Mouse (Mus musculus): ENCODE data around the gene Cyp2j9. TPM values are rescaled to one million over a fixed set of nuclear protein-coding genes. Genes with fewer than 3 reads are reported as not detected.
"Not testable (repeated sequence)": the region's sequence is repeated elsewhere in the genome, so short reads cannot be mapped to it uniquely, and the experiment has no call there.

Cyp2j9 gene
- total RNA-seq (2015) (0.07 TPM in 1 of 2 replicates, not detected in the other), total RNA-seq (2017) (not detected in 2 replicates)

GRCm38 (mm10) chr4:96590911-96591790, at the start of gene Cyp2j9:
Gene Cyp2j9 (minus strand): TSS chr4:96591578.
- peak; percentile 79 for ATAC-seq (ENCODE audit: poor library complexity, severe bottlenecking)

GRCm38 (mm10) chr4:96635455-96635854, 44.1 kb upstream of the Cyp2j9 start:
- no peak for ATAC-seq (ENCODE audit: poor library complexity, severe bottlenecking)

GRCm38 (mm10) chr4:96622474-96622873, 31.1 kb upstream of the Cyp2j9 start:
- no peak for ATAC-seq (ENCODE audit: poor library complexity, severe bottlenecking)

GRCm38 (mm10) chr4:96591791-96592150, 393 bp upstream of the Cyp2j9 start:
- peak; percentile 54 for ATAC-seq (ENCODE audit: poor library complexity, severe bottlenecking)

- no peak for ATAC-seq (ENCODE audit: poor library complexity, severe bottlenecking)
Measured at GRCm38 (mm10) chr4:96581425-96582088, 9.8 kb downstream of the Cyp2j9 start.

GRCm38 (mm10) chr4:96580351-96580750, 11.0 kb downstream of the Cyp2j9 start:
- not testable (repeated sequence) for ATAC-seq (ENCODE audit: poor library complexity, severe bottlenecking)

- peak; percentile 56 for ATAC-seq (ENCODE audit: poor library complexity, severe bottlenecking)
Measured at GRCm38 (mm10) chr4:96569442-96569841, 21.9 kb downstream of the Cyp2j9 start.

GRCm38 (mm10) chr4:96567988-96568387, 23.4 kb downstream of the Cyp2j9 start:
- no peak for ATAC-seq (ENCODE audit: poor library complexity, severe bottlenecking)

GRCm38 (mm10) chr4:96565808-96566207, 25.6 kb downstream of the Cyp2j9 start:
- ATAC-seq (ENCODE audit: poor library complexity, severe bottlenecking): no peak

GRCm38 (mm10) chr4:96560464-96560863, 30.9 kb downstream of the Cyp2j9 start:
- ATAC-seq (ENCODE audit: poor library complexity, severe bottlenecking): no peak

- no peak for ATAC-seq (ENCODE audit: poor library complexity, severe bottlenecking)
Measured at GRCm38 (mm10) chr4:96559781-96560180, 31.6 kb downstream of the Cyp2j9 start.

GRCm38 (mm10) chr4:96553133-96553819, 38.1 kb downstream of the Cyp2j9 start, which contains the start of gene Cyp2j6:
Gene Cyp2j6 (minus strand): TSS chr4:96553661.
- peak; percentile 63 for ATAC-seq (ENCODE audit: poor library complexity, severe bottlenecking)

GRCm38 (mm10) chr4:96551619-96552018, 39.8 kb downstream of the Cyp2j9 start:
- peak; percentile 22; the same call in 1 of the 2 replicates for ATAC-seq (ENCODE audit: poor library complexity, severe bottlenecking)

GRCm38 (mm10) chr4:96545976-96546375, 45.4 kb downstream of the Cyp2j9 start:
- no peak for ATAC-seq (ENCODE audit: poor library complexity, severe bottlenecking)

- ATAC-seq (ENCODE audit: poor library complexity, severe bottlenecking): peak; percentile 35; the same call in 1 of the 2 replicates
Measured at GRCm38 (mm10) chr4:96525772-96526171, 65.6 kb downstream of the Cyp2j9 start.

GRCm38 (mm10) chr4:96522256-96522655, 69.1 kb downstream of the Cyp2j9 start:
- no peak for ATAC-seq (ENCODE audit: poor library complexity, severe bottlenecking)

Other genes with a start within 250 kb of the Cyp2j9 start
- gene Cyp2j11, start 242.9 kb downstream of the Cyp2j9 start, total RNA-seq (2015): not detected in 2 replicates
- gene Cyp2j11, start 242.9 kb downstream of the Cyp2j9 start, total RNA-seq (2017): not detected in 2 replicates
- gene Cyp2j8, start 84.2 kb downstream of the Cyp2j9 start, total RNA-seq (2015): not detected in 2 replicates
- not detected in 2 replicates for gene Cyp2j8, start 84.2 kb downstream of the Cyp2j9 start, total RNA-seq (2017)
- not detected in 2 replicates for gene Cyp2j6, start 37.9 kb downstream of the Cyp2j9 start, total RNA-seq (2015)
- 0.04 and 0.15 TPM in 2 replicates for gene Cyp2j6, start 37.9 kb downstream of the Cyp2j9 start, total RNA-seq (2017)
- not detected in 2 replicates for gene Cyp2j5, start 72.6 kb upstream of the Cyp2j9 start, total RNA-seq (2015)
- gene Cyp2j5, start 72.6 kb upstream of the Cyp2j9 start, total RNA-seq (2017): not detected in 2 replicates
- not detected in 2 replicates for gene Gm12695, start 193.6 kb upstream of the Cyp2j9 start, total RNA-seq (2015)
- gene Gm12695, start 193.6 kb upstream of the Cyp2j9 start, total RNA-seq (2017): not detected in 2 replicates